Mouse (Mus musculus) kidney, postnatal 14 days (tissue): Measurements from ENCODE around the gene Hesx1.

Experiments
- DNase-seq: peaks from one replicate; pipeline ENCODE4 v3.0.0; 2022; ENCODE audit warnings: mixed read lengths

The Hesx1 gene

GRCm38 (mm10) chr14:27017936-27018335 lies 23.7 kb downstream of the Hesx1 start:
- no peak for DNase-seq

- no peak for DNase-seq
These were observed 25.6 kb downstream of the Hesx1 start for GRCm38 (mm10) chr14:27019850-27020249.

GRCm38 (mm10) chr14:27022876-27023275 lies 28.7 kb downstream of the Hesx1 start:
- DNase-seq: peak; percentile 60

GRCm38 (mm10) chr14:27024664-27025063 lies 30.4 kb downstream of the Hesx1 start:
- no peak for DNase-seq

- DNase-seq: peak; percentile 69
These were observed 35.6 kb downstream of the Hesx1 start for GRCm38 (mm10) chr14:27029771-27030173.

GRCm38 (mm10) chr14:27031142-27031541 lies 36.9 kb downstream of the Hesx1 start:
- peak; percentile 82 for DNase-seq

GRCm38 (mm10) chr14:27037513-27037912 lies 43.3 kb downstream of the Hesx1 start:
- no peak for DNase-seq

- peak; percentile 96 for DNase-seq
These were observed 44.6 kb downstream of the Hesx1 start, which contains the start of gene Il17rd for GRCm38 (mm10) chr14:27038783-27039182. TSS of gene Il17rd (plus strand) at chr14:27038941.

- peak; percentile 58 for DNase-seq
These were observed 45.3 kb downstream of the Hesx1 start for GRCm38 (mm10) chr14:27039281-27040248.

- no peak for DNase-seq
These were observed 46.2 kb downstream of the Hesx1 start for GRCm38 (mm10) chr14:27040451-27040850.

- DNase-seq: peak; percentile 42
These were observed 48.2 kb downstream of the Hesx1 start for GRCm38 (mm10) chr14:27042280-27042983.

GRCm38 (mm10) chr14:27043416-27043815 lies 49.2 kb downstream of the Hesx1 start:
- peak; percentile 66 for DNase-seq

- DNase-seq: no peak
These were observed 50.2 kb downstream of the Hesx1 start for GRCm38 (mm10) chr14:27044221-27044966.

GRCm38 (mm10) chr14:27044967-27045361 lies 50.7 kb downstream of the Hesx1 start:
- peak; percentile 62 for DNase-seq

- DNase-seq: no peak
These were observed 54.2 kb downstream of the Hesx1 start for GRCm38 (mm10) chr14:27048231-27048956.

- DNase-seq: no peak
These were observed 55.8 kb downstream of the Hesx1 start for GRCm38 (mm10) chr14:27050043-27050442.

GRCm38 (mm10) chr14:27050560-27051510 lies 56.6 kb downstream of the Hesx1 start:
- no peak for DNase-seq

- no peak for DNase-seq
These were observed 57.3 kb downstream of the Hesx1 start for GRCm38 (mm10) chr14:27051511-27051895.
